Mouse (Mus musculus): ENCODE measurements around the gene Dazap1. TPM values are rescaled to one million over a fixed set of nuclear protein-coding genes. Genes with fewer than 3 reads are reported as not detected.

Dazap1 gene
- total RNA-seq, 1 experiment, result 154 TPM

DNA sequence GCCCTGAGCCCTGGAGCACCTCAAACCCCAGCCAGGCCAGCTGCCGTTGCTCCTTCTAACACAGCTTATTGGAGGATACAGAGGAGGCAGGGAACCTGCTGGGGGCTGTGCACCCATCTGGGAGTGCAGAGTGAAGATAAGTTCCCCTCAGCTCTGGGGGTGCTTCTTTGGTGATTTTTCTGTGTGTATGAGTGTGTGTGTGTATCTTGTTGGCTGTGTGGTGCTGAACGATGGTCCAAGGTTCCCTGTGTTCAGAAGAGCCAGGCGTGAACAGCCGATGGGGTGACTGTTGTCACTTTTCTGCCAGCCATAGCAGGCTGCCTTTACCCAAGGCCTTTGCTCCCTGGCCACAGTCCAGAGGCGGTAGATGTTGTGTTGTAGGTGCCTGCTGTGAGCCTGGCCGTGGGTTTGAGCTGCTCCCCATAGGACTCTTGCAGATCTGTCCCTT, 9.5 kb downstream of the Dazap1 start:
- Histone ChIP-seq H3K4me1 (ENCODE audit: control insufficient read depth in 2 of 2, insufficient read depth in 2 of 2, low read length in 2 of 2, poor library complexity in 1 of 2) (peaks cover 0 to 11% of the 10 kb centered on the region in 2 experiments; a peak in 2 of 4 replicates), H3K36me3 (ENCODE audit: control insufficient read depth, insufficient read depth, low read length, poor library complexity, severe bottlenecking) (peaks cover 38% of the 10 kb centered on the region), H3K9me3 (ENCODE audit: control insufficient read depth, insufficient read depth, low read depth, low read length) (no peaks in the 10 kb centered on the region), H3K4me3 (ENCODE audit: insufficient read depth in 1 of 2, low read depth in 1 of 2, low read length in 2 of 2, poor library complexity in 1 of 2, severe bottlenecking in 1 of 2) (no peak overlapping the region), H3K9ac (ENCODE audit: insufficient read depth, low read depth, low read length, poor library complexity, severe bottlenecking) (peak overlapping the region; percentile 11; the same call in 1 of the 2 replicates), H3K27ac (ENCODE audit: insufficient read depth, low read depth, low read length, poor library complexity, severe bottlenecking) (no peak overlapping the region)
- TF ChIP-seq MAFK (IDR thresholded peaks at IDR 0.05; ENCODE audit: insufficient read depth, low read depth, low read length), result no peak
- no peak for TF ChIP-seq ZNF384 (IDR thresholded peaks at IDR 0.05; ENCODE audit: low read depth, low read length)
- no peak for TF ChIP-seq ZC3H11A (IDR thresholded peaks at IDR 0.05; ENCODE audit: borderline replicate concordance, low read depth, low read length)
- no peak for TF ChIP-seq CHD2 (IDR thresholded peaks at IDR 0.05; ENCODE audit: low read depth, low read length)
- no peak for TF ChIP-seq HCFC1 (IDR thresholded peaks at IDR 0.05; ENCODE audit: borderline replicate concordance, insufficient read depth, low read length)
- in situ Hi-C loops (cut with MboI; ENCODE audit: low sequenced_read_pairs in 2 of 2, unreplicated experiment in 2 of 2), result no loop called here
- no peak for DNase-seq (ENCODE audit: low read depth, low spot score)

DNA sequence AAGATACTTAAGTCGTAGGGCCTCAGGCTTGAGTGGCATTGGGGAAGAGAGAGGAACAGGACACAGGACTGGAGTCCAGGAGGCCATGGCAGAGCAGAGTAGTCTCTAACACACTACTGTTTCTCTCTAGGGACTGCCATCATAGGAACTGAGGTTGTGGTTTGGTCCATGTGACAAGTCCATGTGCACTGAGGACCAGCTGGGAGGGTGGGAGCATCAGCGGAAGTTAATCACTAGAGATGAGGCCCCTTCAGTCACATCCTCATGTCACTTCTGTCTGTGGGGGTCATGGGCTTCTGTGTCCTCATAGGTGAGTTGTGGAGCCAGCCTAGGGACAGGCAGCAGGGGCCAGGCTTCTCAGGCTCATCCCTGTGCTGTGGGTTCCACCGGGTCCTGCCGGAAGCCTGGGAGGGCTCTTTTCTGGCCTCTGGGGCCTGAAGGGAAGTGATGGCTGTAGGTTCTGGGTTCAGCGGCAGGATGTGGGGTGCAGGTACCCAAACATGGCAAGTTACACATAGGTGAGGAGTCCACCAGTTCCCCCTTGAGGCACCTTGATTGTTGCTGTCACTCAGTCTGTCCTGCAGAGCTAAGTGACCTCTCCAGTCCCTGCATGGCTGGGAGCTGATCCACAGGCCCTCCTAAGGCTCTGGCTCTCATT, 10.0 kb downstream of the Dazap1 start:
- in situ Hi-C loops (cut with MboI; ENCODE audit: low sequenced_read_pairs in 2 of 2, unreplicated experiment in 2 of 2), result no loop called here
- Histone ChIP-seq H3K27ac (ENCODE audit: insufficient read depth, low read depth, low read length, poor library complexity, severe bottlenecking) (no peak overlapping the region), H3K9ac (ENCODE audit: insufficient read depth, low read depth, low read length, poor library complexity, severe bottlenecking) (no peak overlapping the region), H3K4me1 (ENCODE audit: control insufficient read depth in 2 of 2, insufficient read depth in 2 of 2, low read length in 2 of 2, poor library complexity in 1 of 2) (peaks cover 0 to 13% of the 10 kb centered on the region in 2 experiments; a peak in 2 of 4 replicates), H3K4me3 (ENCODE audit: insufficient read depth in 1 of 2, low read depth in 1 of 2, low read length in 2 of 2, poor library complexity in 1 of 2, severe bottlenecking in 1 of 2) (no peak overlapping the region), H3K9me3 (ENCODE audit: control insufficient read depth, insufficient read depth, low read depth, low read length) (no peaks in the 10 kb centered on the region), H3K36me3 (ENCODE audit: control insufficient read depth, insufficient read depth, low read length, poor library complexity, severe bottlenecking) (peaks cover 43% of the 10 kb centered on the region)
- DNase-seq (ENCODE audit: low read depth, low spot score), result no peak
- TF ChIP-seq ZC3H11A (IDR thresholded peaks at IDR 0.05; ENCODE audit: borderline replicate concordance, low read depth, low read length) (no peak), CHD2 (IDR thresholded peaks at IDR 0.05; ENCODE audit: low read depth, low read length) (no peak), MAFK (IDR thresholded peaks at IDR 0.05; ENCODE audit: insufficient read depth, low read depth, low read length) (no peak), ZNF384 (IDR thresholded peaks at IDR 0.05; ENCODE audit: low read depth, low read length) (no peak), HCFC1 (IDR thresholded peaks at IDR 0.05; ENCODE audit: borderline replicate concordance, insufficient read depth, low read length) (no peak)

DNA sequence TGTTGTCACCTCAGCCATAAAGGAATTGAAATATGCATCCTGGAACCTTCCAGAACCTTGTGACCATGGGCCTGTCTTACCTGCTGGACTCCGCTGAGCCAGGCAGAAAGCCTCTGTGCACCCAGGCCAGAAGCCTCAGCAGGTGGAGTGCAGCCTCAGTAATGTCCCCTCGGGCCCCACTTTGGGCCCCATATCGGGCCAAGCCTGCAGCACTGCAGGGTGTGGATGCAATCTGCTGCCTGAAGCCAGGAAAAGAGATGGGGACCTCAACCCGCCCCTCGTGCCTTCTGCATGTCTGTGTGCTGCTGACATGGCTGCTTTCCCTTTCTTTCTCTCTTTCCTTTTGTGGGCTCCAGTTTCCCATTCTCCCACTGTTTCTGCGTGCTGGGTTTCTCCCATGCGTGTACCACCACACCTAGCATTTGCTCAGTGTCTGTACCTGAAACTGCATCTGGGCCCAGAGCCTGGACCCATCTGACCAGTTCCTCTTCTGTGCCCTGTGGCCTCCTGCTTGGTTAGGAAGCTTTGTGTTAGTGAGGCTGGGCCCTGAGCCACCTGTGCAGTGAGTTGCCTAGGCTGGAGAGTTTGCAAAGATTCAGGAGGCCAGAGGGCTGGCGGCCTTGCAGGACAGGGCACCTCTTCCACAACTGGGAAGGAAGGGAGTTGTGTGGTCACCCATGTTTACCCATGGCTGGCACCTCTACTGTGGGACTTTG, 10.7 kb downstream of the Dazap1 start:
- Histone ChIP-seq H3K9me3 (ENCODE audit: control insufficient read depth, insufficient read depth, low read depth, low read length) (no peaks in the 10 kb centered on the region), H3K27ac (ENCODE audit: insufficient read depth, low read depth, low read length, poor library complexity, severe bottlenecking) (no peak overlapping the region), H3K4me3 (ENCODE audit: insufficient read depth in 1 of 2, low read depth in 1 of 2, low read length in 2 of 2, poor library complexity in 1 of 2, severe bottlenecking in 1 of 2) (no peak overlapping the region), H3K9ac (ENCODE audit: insufficient read depth, low read depth, low read length, poor library complexity, severe bottlenecking) (no peak overlapping the region), H3K36me3 (ENCODE audit: control insufficient read depth, insufficient read depth, low read length, poor library complexity, severe bottlenecking) (peaks cover 45% of the 10 kb centered on the region), H3K4me1 (ENCODE audit: control insufficient read depth in 2 of 2, insufficient read depth in 2 of 2, low read length in 2 of 2, poor library complexity in 1 of 2) (peaks cover 0 to 11% of the 10 kb centered on the region in 2 experiments; a peak in 1 of 4 replicates)
- no peak for DNase-seq (ENCODE audit: low read depth, low spot score)
- TF ChIP-seq ZC3H11A (IDR thresholded peaks at IDR 0.05; ENCODE audit: borderline replicate concordance, low read depth, low read length) (no peak), MAFK (IDR thresholded peaks at IDR 0.05; ENCODE audit: insufficient read depth, low read depth, low read length) (no peak), HCFC1 (IDR thresholded peaks at IDR 0.05; ENCODE audit: borderline replicate concordance, insufficient read depth, low read length) (no peak), CHD2 (IDR thresholded peaks at IDR 0.05; ENCODE audit: low read depth, low read length) (no peak), ZNF384 (IDR thresholded peaks at IDR 0.05; ENCODE audit: low read depth, low read length) (no peak)
- in situ Hi-C loops (cut with MboI; ENCODE audit: low sequenced_read_pairs in 2 of 2, unreplicated experiment in 2 of 2), result no loop called here

DNA sequence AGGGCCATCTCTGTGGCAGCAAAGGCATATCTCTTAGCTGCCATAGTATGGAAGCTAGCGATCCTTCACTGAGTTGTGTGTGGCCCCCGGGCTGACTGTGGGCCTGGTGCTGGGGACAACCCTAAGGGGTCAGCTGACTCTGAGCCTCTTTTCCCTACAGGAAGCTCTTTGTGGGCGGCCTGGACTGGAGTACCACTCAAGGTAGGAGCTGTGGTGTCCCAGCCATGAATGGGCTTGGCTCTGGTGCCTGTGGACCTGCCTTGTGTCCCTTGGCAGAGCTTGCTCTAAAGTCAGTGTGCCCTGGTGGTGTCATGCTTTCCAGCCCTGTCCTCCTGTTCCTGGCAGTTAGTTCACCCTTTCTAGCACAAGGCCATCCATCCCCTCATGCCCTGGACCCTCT, 12.6 kb downstream of the Dazap1 start:
- no peak overlapping the region for H3K4me3 ChIP-seq (ENCODE audit: insufficient read depth in 1 of 2, low read depth in 1 of 2, low read length in 2 of 2, poor library complexity in 1 of 2, severe bottlenecking in 1 of 2)
- H3K36me3 ChIP-seq (ENCODE audit: control insufficient read depth, insufficient read depth, low read length, poor library complexity, severe bottlenecking), result peaks cover 52% of the 10 kb centered on the region

More for the DNA sequence above, 12.6 kb downstream of the Dazap1 start:
- Histone ChIP-seq H3K9me3 (ENCODE audit: control insufficient read depth, insufficient read depth, low read depth, low read length) (no peaks in the 10 kb centered on the region), H3K4me1 (ENCODE audit: control insufficient read depth in 2 of 2, insufficient read depth in 2 of 2, low read length in 2 of 2, poor library complexity in 1 of 2) (peaks cover 0 to 9% of the 10 kb centered on the region in 2 experiments; a peak in 1 of 4 replicates), H3K9ac (ENCODE audit: insufficient read depth, low read depth, low read length, poor library complexity, severe bottlenecking) (no peak overlapping the region), H3K27ac (ENCODE audit: insufficient read depth, low read depth, low read length, poor library complexity, severe bottlenecking) (no peak overlapping the region)
- in situ Hi-C loops (cut with MboI; ENCODE audit: low sequenced_read_pairs in 2 of 2, unreplicated experiment in 2 of 2), result no loop called here
- no peak for TF ChIP-seq MAFK (IDR thresholded peaks at IDR 0.05; ENCODE audit: insufficient read depth, low read depth, low read length)
- TF ChIP-seq HCFC1 (IDR thresholded peaks at IDR 0.05; ENCODE audit: borderline replicate concordance, insufficient read depth, low read length), result no peak
- no peak for TF ChIP-seq ZC3H11A (IDR thresholded peaks at IDR 0.05; ENCODE audit: borderline replicate concordance, low read depth, low read length)
- TF ChIP-seq CHD2 (IDR thresholded peaks at IDR 0.05; ENCODE audit: low read depth, low read length), result no peak
- TF ChIP-seq ZNF384 (IDR thresholded peaks at IDR 0.05; ENCODE audit: low read depth, low read length), result no peak
- DNase-seq (ENCODE audit: low read depth, low spot score), result no peak

All from ES-E14 (cell line).